Mouse (Mus musculus): ENCODE results near the gene Coq2.

Gene Coq2

GRCm38 (mm10) chr5:100620952-100621351, 54.0 kb downstream of the Coq2 start:
- no peak for DNase-seq (ENCODE audit: low spot score in 2 of 2)

- no peak for DNase-seq (ENCODE audit: low spot score in 2 of 2)
Measured at GRCm38 (mm10) chr5:100619586-100620275, 55.2 kb downstream of the Coq2 start.

GRCm38 (mm10) chr5:100613896-100614768, 60.8 kb downstream of the Coq2 start:
- DNase-seq (ENCODE audit: low spot score in 2 of 2): no peak

- no peak for DNase-seq (ENCODE audit: low spot score in 2 of 2)
Measured at GRCm38 (mm10) chr5:100607868-100608267, 67.1 kb downstream of the Coq2 start.

GRCm38 (mm10) chr5:100607090-100607762, 67.7 kb downstream of the Coq2 start:
- DNase-seq (ENCODE audit: low spot score in 2 of 2): no peak

GRCm38 (mm10) chr5:100605828-100606229, 69.1 kb downstream of the Coq2 start:
- no peak for DNase-seq (ENCODE audit: low spot score in 2 of 2)
